Mouse (Mus musculus): ENCODE results near the gene Ndst2.

GRCm38 (mm10) chr14:20702096-20702740 lies 32.1 kb downstream of the Ndst2 start:
- TF ChIP-seq MAX (IDR thresholded peaks at IDR 0.05; ENCODE audit: low read depth) (no peak), E2F4 (IDR thresholded peaks at IDR 0.05; ENCODE audit: insufficient read depth) (no peak), TCF12 (IDR thresholded peaks at IDR 0.05; ENCODE audit: insufficient read depth, poor library complexity, severe bottlenecking) (no peak), POLR2A (IDR thresholded peaks at IDR 0.05; ENCODE audit: insufficient read length, low read depth) (no peak), MYOG (IDR thresholded peaks at IDR 0.05; ENCODE audit: control insufficient read depth in 1 of 3, insufficient read depth in 1 of 3, insufficient read length in 2 of 3, low read depth in 2 of 3) (no peak), REST (IDR thresholded peaks at IDR 0.05; ENCODE audit: insufficient read depth, insufficient read length) (no peak), USF1 (IDR thresholded peaks at IDR 0.05; ENCODE audit: low read depth) (no peak), MYOD1 (IDR thresholded peaks at IDR 0.05; ENCODE audit: control insufficient read depth in 1 of 3, insufficient read length in 2 of 3, low read depth in 2 of 3) (no peak)

All from myocyte (in vitro differentiated cells).